Mouse (Mus musculus) bone marrow macrophage, adult 2 months (primary cell): ENCODE measurements at regions not wholly inside any gene's neighbourhood (a gene's known extent, or its start where the extent isn't known, plus 50 kb on each side); places are given as distances from the start of the nearest gene placed in this dataset.

Source experiments
- CTCF ChIP-seq: IDR thresholded peaks from 2 replicates; pipeline ENCODE4 v1.5.1; 2012; ENCODE audit warnings: low read depth, mild to moderate bottlenecking, low read length, moderate library complexity
- POLR2A ChIP-seq: IDR thresholded peaks from 2 replicates; pipeline ENCODE4 v1.6.1; 2012; ENCODE audit warnings: mild to moderate bottlenecking, low read depth, low read length, borderline replicate concordance

DNA sequence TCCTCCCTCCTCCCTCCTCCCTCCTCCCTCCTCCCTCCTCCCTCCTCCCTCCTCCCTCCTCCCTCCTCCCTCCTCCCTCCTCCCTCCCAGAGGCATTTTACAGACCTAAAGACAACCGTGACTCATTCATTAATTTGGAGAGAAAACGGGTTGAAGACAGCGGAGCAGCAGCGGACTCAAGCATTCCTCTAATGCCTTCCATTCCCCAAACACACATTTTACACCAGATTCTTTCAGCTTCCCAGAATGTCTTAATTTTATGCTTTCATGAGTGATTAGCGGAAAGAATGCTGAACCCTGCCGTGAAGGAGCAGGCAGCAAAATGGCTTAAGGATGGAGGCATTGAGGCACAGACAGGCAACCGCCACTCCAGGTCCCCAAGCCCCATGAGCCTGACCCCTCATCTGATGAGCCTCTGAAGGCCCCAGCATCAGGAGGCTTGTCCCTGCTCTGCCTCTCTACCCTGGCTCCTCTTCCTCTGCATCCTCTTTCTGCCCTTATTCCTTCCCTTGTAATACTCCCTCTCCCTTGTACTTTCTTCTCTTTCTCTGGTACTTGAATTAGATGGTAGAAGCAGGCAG lies 192.5 kb downstream of the Cdc5l start:
- TF ChIP-seq CTCF (no peak), POLR2A (no peak)
